Mouse (Mus musculus) hindbrain, embryonic 10.5 days (tissue): ENCODE measurements at regions not wholly inside any gene's neighbourhood (a gene's known extent, or its start where the extent isn't known, plus 50 kb on each side); places are given as distances from the start of the nearest gene placed in this dataset.
A peak's percentile ranks its signal among the peaks of the same experiment; 100 is the strongest.

Source experiments
- DNase-seq: peaks from one replicate; pipeline ENCODE4 v3.0.0-alpha.2; 2017; ENCODE audit warnings: low spot score
- H3K27ac ChIP-seq: fragments of 300-500 bp; sonication (generic); 2 replicates; pipeline ENCODE4 v1.5.1; 2016; ENCODE audit warnings: mild to moderate bottlenecking, moderate library complexity
- H3K27me3 ChIP-seq: fragments of 300-500 bp; sonication (generic); 2 replicates; pipeline ENCODE4 v1.6.1; 2016; ENCODE audit warnings: mild to moderate bottlenecking; ENCODE audit not compliant: poor library complexity, insufficient read depth, severe bottlenecking
- H3K36me3 ChIP-seq: fragments of 300-500 bp; sonication (generic); 2 replicates; pipeline ENCODE4 v1.6.1; 2016; ENCODE audit warnings: mild to moderate bottlenecking, moderate library complexity
- H3K4me1 ChIP-seq: fragments of 300-500 bp; sonication (generic); replicated peaks from 2 replicates; pipeline ENCODE4 v1.6.1; 2016; ENCODE audit warnings: mild to moderate bottlenecking
- H3K4me3 ChIP-seq: fragments of 300-500 bp; sonication (generic); 2 replicates; pipeline ENCODE4 v1.5.1; 2016; ENCODE audit warnings: mild to moderate bottlenecking, moderate library complexity
- H3K9me3 ChIP-seq: fragments of 300-500 bp; sonication (generic); 2 replicates; pipeline ENCODE4 v1.6.1; 2016; ENCODE audit warnings: mild to moderate bottlenecking, moderate library complexity
- WGBS: fragments of 180-500 bp; shearing (Covaris S2); methylation state at CpG from one replicate; pipeline ENCODE4 v1.1.7; 2016; 5-methylcytosine and 5-hydroxymethylcytosine counted together

DNA sequence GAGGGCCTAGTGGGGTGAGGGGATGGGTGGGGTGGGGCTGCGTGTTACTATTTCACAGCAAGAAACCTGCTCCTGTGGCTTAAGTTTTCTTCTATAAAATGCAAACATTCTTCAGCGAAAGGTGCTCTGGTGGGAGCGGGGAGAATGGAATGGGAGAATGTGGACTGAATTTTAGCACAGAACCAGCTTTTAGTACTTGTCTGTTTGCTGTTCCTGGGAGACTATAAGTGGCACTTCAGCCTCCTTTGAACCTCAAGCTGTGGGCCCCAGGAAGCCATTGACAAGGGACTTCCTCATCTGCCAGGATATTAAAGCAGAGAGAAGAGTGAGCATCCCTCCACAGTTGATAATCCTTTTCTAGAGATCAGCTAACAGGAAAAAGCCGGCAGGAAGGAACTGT lies 580.2 kb downstream of the Zfp706 start:
- Histone ChIP-seq H3K4me1 (peaks cover 16% of the 10 kb centered on the region), H3K36me3 (no peaks in the 10 kb centered on the region), H3K9me3 (no peaks in the 10 kb centered on the region), H3K4me3 (no peak overlapping the region), H3K27ac (peak overlapping the region; percentile 72; the same call in 1 of the 2 replicates), H3K27me3 (no peaks in the 10 kb centered on the region)
- WGBS, result 68% methylated on average over 4 of the region's 4 CpGs
- DNase-seq, result no peak

DNA sequence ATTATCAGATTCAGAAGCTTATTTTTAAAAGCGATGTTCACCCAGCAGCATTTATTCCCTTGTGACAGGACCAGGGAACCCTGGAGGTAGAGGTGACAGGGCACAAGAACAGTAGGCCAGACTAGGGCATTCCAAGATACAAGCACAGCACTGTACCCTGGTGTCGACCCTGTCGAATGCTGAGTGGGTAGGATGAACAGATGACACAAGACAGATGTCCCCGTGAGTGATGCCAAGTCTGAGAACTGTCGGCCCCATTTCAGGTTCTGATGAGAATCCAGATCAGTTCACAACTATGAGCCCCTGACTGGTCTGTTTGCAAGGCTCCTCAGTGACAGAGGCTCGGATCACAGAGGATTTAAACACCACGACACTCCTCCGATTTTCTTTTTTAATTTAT lies 581.7 kb downstream of the Zfp706 start:
- WGBS, result 84% methylated on average over 8 of the region's 8 CpGs
- H3K4me3 ChIP-seq, result no peak overlapping the region
- no peak for DNase-seq
- H3K27me3 ChIP-seq, result no peaks in the 10 kb centered on the region
- H3K27ac ChIP-seq, result no peak overlapping the region
- H3K36me3 ChIP-seq, result no peaks in the 10 kb centered on the region
- H3K9me3 ChIP-seq, result no peaks in the 10 kb centered on the region
- peaks cover 16% of the 10 kb centered on the region for H3K4me1 ChIP-seq

DNA sequence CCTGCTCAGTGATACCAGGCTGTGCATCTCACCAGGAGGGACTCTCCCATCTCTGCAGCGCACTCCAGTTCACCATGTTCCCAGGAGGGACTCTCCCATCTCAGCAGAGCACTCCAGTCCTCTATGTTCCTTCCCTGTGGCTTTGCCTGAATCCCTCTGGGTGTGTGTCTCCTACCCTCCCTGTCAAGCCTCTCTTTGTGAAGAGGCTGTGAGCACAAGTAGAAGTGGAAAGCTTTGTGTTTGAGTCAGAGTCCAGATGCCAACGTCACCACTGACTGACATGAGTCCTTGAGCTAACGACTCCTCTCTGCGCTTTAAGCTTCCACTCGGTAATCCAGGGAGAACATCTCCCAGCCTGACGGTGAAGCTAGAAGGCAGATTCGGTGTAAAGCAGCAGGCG lies 583.5 kb downstream of the Zfp706 start:
- no peaks in the 10 kb centered on the region for H3K27me3 ChIP-seq
- H3K4me3 ChIP-seq, result no peak overlapping the region
- WGBS, result 91% methylated on average over 8 of the region's 8 CpGs
- no peaks in the 10 kb centered on the region for H3K36me3 ChIP-seq
- H3K27ac ChIP-seq, result no peak overlapping the region
- H3K9me3 ChIP-seq, result no peaks in the 10 kb centered on the region
- H3K4me1 ChIP-seq, result peaks cover 16% of the 10 kb centered on the region
- DNase-seq, result no peak

DNA sequence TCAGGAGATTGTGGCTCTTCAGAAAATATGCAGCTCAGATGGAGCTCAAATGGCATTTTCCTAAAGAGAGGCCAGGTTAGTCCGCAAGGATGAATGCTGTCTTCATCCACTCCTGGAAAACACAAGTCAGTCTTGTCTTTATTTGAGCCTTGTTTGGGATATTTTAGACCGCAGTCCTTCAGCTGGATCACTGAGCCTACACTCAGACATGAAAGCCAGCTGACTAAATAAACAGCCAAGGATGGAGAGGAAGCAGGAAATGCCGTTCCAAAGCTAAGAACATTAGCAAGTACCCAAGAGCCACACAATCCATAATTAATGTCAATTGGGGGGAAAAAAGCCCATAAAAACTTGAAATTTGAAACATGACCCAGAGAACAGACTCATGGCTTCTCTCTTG lies 584.8 kb downstream of the Zfp706 start:
- Histone ChIP-seq H3K4me1 (peaks cover 13% of the 10 kb centered on the region), H3K36me3 (no peaks in the 10 kb centered on the region), H3K9me3 (no peaks in the 10 kb centered on the region), H3K27ac (no peak overlapping the region), H3K4me3 (no peak overlapping the region), H3K27me3 (no peaks in the 10 kb centered on the region)
- no peak for DNase-seq
- 72% methylated on average over 3 of the region's 3 CpGs for WGBS

DNA sequence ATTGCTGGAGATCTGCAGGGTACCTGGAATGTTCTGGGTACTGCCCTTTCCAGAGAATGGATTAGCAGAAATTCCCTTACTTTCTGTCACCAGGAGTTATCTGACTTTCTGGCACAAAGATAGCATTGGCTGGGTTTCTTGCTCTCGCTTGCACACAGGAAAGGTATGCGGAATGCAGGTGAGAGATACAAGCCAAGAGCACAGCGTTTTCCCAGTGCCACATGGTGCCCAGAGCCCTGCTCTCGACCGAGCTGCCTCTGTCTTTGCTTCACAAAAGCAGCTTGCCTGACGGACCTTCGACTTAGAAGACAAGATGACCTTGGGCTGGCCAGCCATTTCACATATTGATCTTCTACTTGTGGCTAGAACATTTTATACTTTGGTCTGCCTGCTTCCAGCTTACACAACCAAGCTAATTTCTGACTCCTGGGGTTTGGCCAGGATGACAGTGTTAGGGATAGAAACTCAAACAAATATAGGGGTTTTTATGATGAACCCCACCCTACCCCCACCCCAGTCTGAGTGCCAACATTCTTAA lies 587.6 kb downstream of the Zfp706 start:
- 0 out of 2 replicates have a peak, but pooled peaks cover 6% of the 10 kb centered on the region for H3K4me1 ChIP-seq
- no peaks in the 10 kb centered on the region for H3K27me3 ChIP-seq
- DNase-seq, result no peak
- no peak overlapping the region for H3K4me3 ChIP-seq
- no peaks in the 10 kb centered on the region for H3K9me3 ChIP-seq
- no peaks in the 10 kb centered on the region for H3K36me3 ChIP-seq
- no peak overlapping the region for H3K27ac ChIP-seq
- WGBS, result 82% methylated on average over 7 of the region's 7 CpGs

DNA sequence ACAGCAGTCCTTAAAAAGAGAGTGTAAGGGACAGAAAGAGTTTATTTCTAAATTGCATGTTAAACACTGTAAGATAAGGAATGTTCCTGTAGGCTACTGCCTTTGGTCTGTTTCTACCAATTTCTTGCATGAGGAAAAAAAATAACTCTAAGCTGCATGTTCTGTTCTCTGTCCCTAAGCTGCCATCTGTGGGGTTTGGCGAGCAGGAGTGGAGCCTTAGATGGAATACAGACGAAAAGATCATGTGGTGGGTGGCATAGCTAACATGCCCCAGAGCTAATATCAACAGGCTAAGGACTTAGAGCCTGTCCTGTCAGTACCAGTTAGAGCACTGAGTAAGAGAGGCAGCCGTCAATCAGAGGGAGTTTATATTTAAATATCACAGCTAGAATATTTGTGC lies 590.1 kb downstream of the Zfp706 start:
- Histone ChIP-seq H3K27me3 (no peaks in the 10 kb centered on the region), H3K4me1 (0 out of 2 replicates have a peak, but pooled peaks cover 3% of the 10 kb centered on the region), H3K9me3 (no peaks in the 10 kb centered on the region), H3K27ac (no peak overlapping the region), H3K4me3 (no peak overlapping the region), H3K36me3 (no peaks in the 10 kb centered on the region)
- no peak for DNase-seq
- WGBS, result 82% methylated on average over 3 of the region's 3 CpGs

DNA sequence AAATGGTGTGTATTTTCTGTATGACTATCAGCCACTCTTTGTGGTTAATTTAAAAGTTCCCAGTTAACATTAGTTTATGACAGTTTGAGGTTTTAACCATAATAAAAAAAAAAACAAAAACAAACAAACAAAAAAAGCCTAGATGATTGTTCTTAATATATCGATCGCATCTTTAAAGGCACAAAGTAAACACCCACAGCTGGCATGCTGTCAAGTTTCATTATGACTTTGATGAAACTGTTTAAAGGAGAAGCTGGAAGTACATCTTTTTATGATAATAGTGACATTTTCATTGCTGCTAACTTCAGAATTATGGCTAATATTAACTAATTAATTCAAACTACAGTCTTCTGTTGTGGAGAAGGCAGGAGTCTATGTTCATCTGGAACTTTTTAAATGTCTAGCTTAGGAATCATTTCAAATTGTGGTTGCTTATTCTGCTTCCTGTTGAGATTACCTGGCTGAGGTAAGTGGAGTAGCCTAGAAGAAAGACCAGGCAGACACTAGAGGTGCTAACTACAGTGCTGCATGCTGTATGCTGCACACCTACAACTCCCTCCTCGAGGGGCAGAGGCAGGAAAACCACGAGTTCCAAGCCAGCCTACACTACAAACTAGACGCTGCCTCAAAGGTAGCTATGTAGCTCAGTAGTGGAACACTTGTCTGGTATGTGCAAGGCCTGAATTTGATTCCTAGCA lies 591.9 kb downstream of the Zfp706 start:
- 86% methylated on average over 5 of the region's 5 CpGs for WGBS
- DNase-seq, result no peak
- Histone ChIP-seq H3K36me3 (no peaks in the 10 kb centered on the region), H3K27me3 (no peaks in the 10 kb centered on the region), H3K4me3 (no peak overlapping the region), H3K9me3 (no peaks in the 10 kb centered on the region), H3K4me1 (0 out of 2 replicates have a peak, but pooled peaks cover 3% of the 10 kb centered on the region), H3K27ac (no peak overlapping the region)

DNA sequence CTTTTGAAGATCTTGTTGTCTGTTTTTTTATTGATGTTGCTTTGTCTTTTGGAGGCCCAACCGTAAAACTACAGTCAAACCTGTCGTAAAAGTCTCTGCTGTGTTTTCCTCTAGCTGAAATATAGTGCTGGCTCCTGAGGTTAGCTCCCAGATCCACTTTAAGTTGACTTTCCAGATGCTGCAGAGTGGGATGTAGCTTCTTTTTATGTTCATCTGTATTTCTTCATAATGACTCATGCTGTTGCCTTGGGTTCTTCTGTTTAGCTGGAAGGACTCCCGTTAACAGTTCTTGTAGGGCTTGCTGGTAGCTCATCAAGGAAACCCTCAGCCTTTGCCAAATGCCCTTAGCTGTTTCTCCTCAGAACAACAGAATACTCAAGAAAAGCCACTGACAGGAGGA lies 595.6 kb downstream of the Zfp706 start:
- no peaks in the 10 kb centered on the region for H3K9me3 ChIP-seq
- DNase-seq, result no peak
- WGBS, result 89% methylated on average over 3 of the region's 3 CpGs
- H3K27ac ChIP-seq, result no peak overlapping the region
- no peaks in the 10 kb centered on the region for H3K36me3 ChIP-seq
- no peak overlapping the region for H3K4me3 ChIP-seq
- no peaks in the 10 kb centered on the region for H3K27me3 ChIP-seq
- H3K4me1 ChIP-seq, result no peaks in the 10 kb centered on the region

DNA sequence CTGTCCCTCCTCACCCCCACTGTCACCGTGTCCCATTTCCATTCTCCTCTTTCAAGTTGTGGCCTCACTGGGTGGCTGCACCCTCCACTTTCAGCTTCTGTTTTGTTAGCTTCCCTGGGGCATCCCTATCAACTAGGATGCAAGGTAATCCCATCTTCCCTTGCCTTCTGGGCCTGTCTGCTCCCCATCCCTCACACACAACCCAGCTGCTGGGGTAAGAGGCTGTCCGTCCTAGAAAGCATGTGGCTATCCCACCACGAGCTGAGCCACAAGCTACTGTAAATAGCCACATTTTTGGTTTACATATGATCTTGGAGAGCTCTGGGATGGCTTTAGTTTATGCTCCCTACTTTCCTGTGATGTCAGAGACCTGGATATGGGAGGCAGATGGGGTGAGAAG lies 602.1 kb downstream of the Zfp706 start:
- no peaks in the 10 kb centered on the region for H3K9me3 ChIP-seq
- no peak overlapping the region for H3K27ac ChIP-seq
- H3K4me1 ChIP-seq, result peaks cover 3% of the 10 kb centered on the region
- WGBS, result 75% methylated on average over 3 of the region's 3 CpGs
- no peak overlapping the region for H3K4me3 ChIP-seq
- H3K27me3 ChIP-seq, result no peaks in the 10 kb centered on the region
- no peak for DNase-seq
- H3K36me3 ChIP-seq, result no peaks in the 10 kb centered on the region

DNA sequence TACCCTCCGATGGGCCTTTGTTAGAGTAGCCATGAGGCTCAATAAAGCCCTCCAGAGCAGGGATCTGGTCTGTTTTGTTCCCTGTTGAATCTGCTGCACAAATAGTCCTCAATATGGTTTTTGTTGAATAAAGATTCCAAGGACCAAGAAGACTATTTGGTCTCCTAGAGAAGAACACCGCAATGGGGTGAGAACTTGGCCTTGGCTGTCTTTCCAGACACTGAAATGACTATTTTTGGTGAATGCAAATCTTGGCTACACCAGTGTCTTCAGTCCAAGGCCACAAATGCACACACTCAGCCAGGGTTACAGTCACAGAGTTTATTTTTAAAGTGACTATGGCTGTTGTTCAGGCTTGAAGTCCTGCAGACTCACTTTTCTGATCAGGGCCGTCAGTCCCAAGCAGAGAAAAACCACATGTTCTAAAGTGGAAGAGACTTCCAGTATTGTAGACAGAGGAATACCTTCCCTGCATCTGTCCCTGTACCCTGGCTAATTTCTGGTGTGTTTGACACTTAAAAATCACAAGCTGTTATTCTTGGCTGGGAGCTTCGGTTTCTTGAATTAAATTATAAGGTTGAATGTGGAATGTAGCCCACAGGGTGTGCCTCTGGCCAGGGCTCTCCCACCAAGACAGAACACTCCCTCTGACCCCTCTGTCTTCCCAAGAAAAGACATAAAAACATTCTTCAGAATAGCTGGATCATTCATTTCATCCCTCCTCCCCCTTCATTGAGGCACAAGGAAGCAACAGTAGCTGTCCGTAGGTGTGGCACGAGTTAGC lies 604.0 kb downstream of the Zfp706 start:
- DNase-seq, result no peak
- WGBS, result 88% methylated on average over 6 of the region's 6 CpGs
- H3K9me3 ChIP-seq, result no peaks in the 10 kb centered on the region
- H3K27ac ChIP-seq, result no peak overlapping the region
- no peak overlapping the region for H3K4me3 ChIP-seq
- H3K36me3 ChIP-seq, result no peaks in the 10 kb centered on the region
- H3K27me3 ChIP-seq, result no peaks in the 10 kb centered on the region
- peaks cover 7% of the 10 kb centered on the region for H3K4me1 ChIP-seq

DNA sequence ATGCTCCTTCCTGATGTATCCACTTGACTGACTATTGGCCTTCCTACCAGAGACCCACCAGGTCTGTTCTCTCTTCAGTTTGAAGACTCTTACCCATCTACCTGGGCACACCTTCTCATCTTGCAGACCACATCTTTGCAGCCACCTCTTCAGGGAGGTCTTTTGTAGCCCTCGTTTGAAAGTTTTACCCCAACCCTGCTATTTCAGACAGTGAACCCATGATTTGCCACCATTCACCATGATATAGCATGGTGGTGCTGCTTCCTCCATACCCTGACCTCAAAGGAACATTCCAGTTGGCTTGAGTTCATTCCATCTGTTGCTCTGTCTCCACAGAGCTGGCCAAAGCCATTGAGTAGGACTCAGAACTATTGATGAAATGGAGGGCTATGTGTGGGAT lies 605.5 kb downstream of the Zfp706 start:
- no peak overlapping the region for H3K27ac ChIP-seq
- peaks cover 7% of the 10 kb centered on the region for H3K4me1 ChIP-seq
- WGBS, result 94% methylated on average over 1 of the region's 1 CpGs
- DNase-seq, result no peak
- H3K4me3 ChIP-seq, result no peak overlapping the region
- H3K27me3 ChIP-seq, result no peaks in the 10 kb centered on the region
- no peaks in the 10 kb centered on the region for H3K9me3 ChIP-seq
- H3K36me3 ChIP-seq, result no peaks in the 10 kb centered on the region

DNA sequence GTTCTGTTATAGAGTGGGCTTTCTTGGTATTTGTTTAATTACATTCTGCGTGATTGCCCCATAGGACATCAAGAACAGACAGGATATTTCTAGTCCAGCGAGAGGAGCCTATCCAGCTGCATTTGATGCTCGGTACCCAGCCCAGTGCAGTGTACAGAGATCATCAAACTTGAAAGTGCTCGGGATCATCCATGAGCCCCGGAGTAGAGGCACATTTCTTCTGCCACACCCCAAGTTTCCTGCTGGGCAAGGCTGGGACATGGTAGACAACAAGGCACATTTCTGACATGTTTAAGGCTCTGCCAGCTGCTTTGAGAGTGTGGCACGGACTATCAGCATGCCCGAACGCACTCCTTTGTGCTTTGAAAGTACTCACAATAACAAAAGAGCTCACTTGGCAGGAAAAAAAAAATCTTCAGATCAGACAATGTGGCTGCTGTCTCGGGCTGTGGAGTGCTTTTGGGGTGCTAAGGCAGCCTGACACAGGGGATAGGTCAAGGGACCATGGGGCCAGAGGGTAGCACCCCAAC lies 607.2 kb downstream of the Zfp706 start:
- Histone ChIP-seq H3K27me3 (no peaks in the 10 kb centered on the region), H3K4me1 (peaks cover 7% of the 10 kb centered on the region), H3K36me3 (no peaks in the 10 kb centered on the region), H3K27ac (no peak overlapping the region), H3K4me3 (no peak overlapping the region), H3K9me3 (no peaks in the 10 kb centered on the region)
- WGBS, result 55% methylated on average over 9 of the region's 9 CpGs
- DNase-seq, result no peak

DNA sequence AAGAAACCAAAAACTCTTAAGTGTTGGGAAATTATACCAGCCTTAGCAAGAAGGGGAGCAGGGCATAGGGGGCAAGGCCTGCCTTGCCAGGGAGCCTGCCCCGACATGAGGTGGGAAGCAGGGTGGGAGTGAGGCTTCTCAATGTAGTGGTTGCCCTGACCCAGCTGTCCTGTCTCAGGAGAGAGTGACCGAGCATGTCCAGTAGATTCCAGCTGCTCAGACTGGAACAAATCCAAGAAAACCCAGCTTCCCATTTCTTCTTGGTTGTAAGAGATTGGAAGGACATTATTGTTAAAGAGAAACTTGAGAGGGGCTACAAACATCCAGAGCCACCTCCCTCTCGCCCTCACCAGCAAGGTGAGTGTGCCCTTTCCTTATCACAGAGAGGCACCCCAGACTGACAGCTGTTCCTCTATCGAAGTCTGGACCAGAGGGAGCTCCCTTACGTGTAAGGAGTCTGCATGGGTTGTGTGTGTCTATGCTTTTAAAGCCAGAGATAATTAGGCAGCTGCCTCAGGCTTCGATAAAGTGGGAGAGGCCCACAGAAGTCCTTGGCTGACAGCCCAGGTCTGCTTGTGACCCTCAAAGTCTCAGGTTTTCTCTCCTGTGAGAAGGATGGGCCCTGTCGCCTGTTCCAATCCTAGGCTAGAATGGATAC lies 608.1 kb downstream of the Zfp706 start:
- H3K27me3 ChIP-seq, result no peaks in the 10 kb centered on the region
- H3K4me1 ChIP-seq, result peaks cover 7% of the 10 kb centered on the region
- no peak overlapping the region for H3K27ac ChIP-seq
- H3K9me3 ChIP-seq, result no peaks in the 10 kb centered on the region
- no peak overlapping the region for H3K4me3 ChIP-seq
- 77% methylated on average over 7 of the region's 7 CpGs for WGBS
- no peak for DNase-seq
- H3K36me3 ChIP-seq, result no peaks in the 10 kb centered on the region
